Comparison of ENCODE assay signal across 8 mouse cellular contexts in genomic region chr2:165982512-165983389, GRCm38 (mm10). TPM values are rescaled to one million over a fixed set of nuclear protein-coding genes. Genes with fewer than 3 reads are reported as not detected.
DNase-seq lines count a peak whose midpoint lies in the region; ATAC-seq and TF ChIP-seq lines count a peak whose summit lies in the region.

No protein-coding gene starts in this region.

- no peaks in the 10 kb centered on the region for H3K36me3 ChIP-seq in intestine, embryonic 16.5 days (ENCODE audit: control insufficient read depth, insufficient read depth, low read length)
- H3K36me3 ChIP-seq in lung, embryonic 14.5 days (ENCODE audit: insufficient read depth): no peaks in the 10 kb centered on the region
- H3K36me3 ChIP-seq in splenic B cell, adult 2 months (ENCODE audit: control insufficient read depth, insufficient read depth, low read length, poor library complexity, severe bottlenecking): no peaks in the 10 kb centered on the region

- no peak for TF ChIP-seq CTCF in lung, embryonic 14.5 days (IDR thresholded peaks at IDR 0.05; ENCODE audit: low read depth)

- H3K9me3 ChIP-seq in intestine, embryonic 16.5 days (ENCODE audit: control insufficient read depth, low read length): no peaks in the 10 kb centered on the region
- H3K9me3 ChIP-seq in lung, embryonic 14.5 days (ENCODE audit: low read depth, low read length): no peaks in the 10 kb centered on the region; the same call in 1 of the 2 replicates

- H3K9ac ChIP-seq in intestine, embryonic 16.5 days (ENCODE audit: low read depth, low read length): no peak overlapping the region
- no peak overlapping the region for H3K9ac ChIP-seq in lung, embryonic 14.5 days

- H3K4me1 ChIP-seq in intestine, embryonic 16.5 days (ENCODE audit: control insufficient read depth, insufficient read depth, low read length): peaks cover 11% of the 10 kb centered on the region
- H3K4me1 ChIP-seq in lung, embryonic 14.5 days (ENCODE audit: insufficient read depth): no peaks in the 10 kb centered on the region

- 53% methylated on average over 16 of the region's 16 CpGs for WGBS in intestine, embryonic 16.5 days
- WGBS in lung, embryonic 14.5 days: 51% methylated on average over 16 of the region's 16 CpGs

- DNase-seq in B cell, adult 2 months: peak; percentile 97 to 98
- peak; percentile 75 for DNase-seq in MEL-GATA-1-ER (ENCODE audit: extremely low read depth, low read depth)
- DNase-seq in lung, embryonic 14.5 days: peak; percentile 60
- peak; percentile 96 for DNase-seq in splenic B cell, adult 2 months (ENCODE audit: low read depth, low spot score)
- DNase-seq in frontal cortex, adult 2 months (ENCODE audit: extremely low spot score in 1 of 2, low spot score in 1 of 2): no peak
- DNase-seq in Muller cell, postnatal 12 days (ENCODE audit: inconsistent ontology term): no peak

- no peak overlapping the region for H3K4me3 ChIP-seq in intestine, embryonic 16.5 days (ENCODE audit: low read length)
- H3K4me3 ChIP-seq in lung, embryonic 14.5 days (ENCODE audit: low read depth, low read length): no peak overlapping the region

- H3K27ac ChIP-seq in intestine, embryonic 16.5 days (ENCODE audit: low read length): peak overlapping the region; percentile 38; the same call in 1 of the 2 replicates
- no peak overlapping the region for H3K27ac ChIP-seq in lung, embryonic 14.5 days (ENCODE audit: low read depth)

- peak; percentile 79 for ATAC-seq in erythroid progenitor cell, adult 5-6 weeks (replicated peaks; ENCODE audit: low FRiP score, poor library complexity, severe bottlenecking)
- peak; percentile 58 for ATAC-seq in intestine, embryonic 16.5 days
- ATAC-seq in lung, embryonic 14.5 days (ENCODE audit: insufficient read depth): no peak

- H3K27me3 ChIP-seq in intestine, embryonic 16.5 days (replicated peaks; ENCODE audit: control insufficient read depth, insufficient read depth, low read length): no peaks in the 10 kb centered on the region
- H3K27me3 ChIP-seq in lung, embryonic 14.5 days (ENCODE audit: insufficient read depth, low read length): no peaks in the 10 kb centered on the region
- H3K27me3 ChIP-seq in splenic B cell, adult 2 months (ENCODE audit: control insufficient read depth, insufficient read depth, low read length, poor library complexity, severe bottlenecking): no peaks in the 10 kb centered on the region

- 0 out of 2 replicates have a peak overlapping the region, but pooled peaks have one; percentile 5 for H3K4me2 ChIP-seq in intestine, embryonic 16.5 days (ENCODE audit: low read depth, low read length)
- H3K4me2 ChIP-seq in lung, embryonic 14.5 days: no peak overlapping the region

RNA-seq across cellular contexts. Expression of gene Ncoa3, which starts 9.7 kb away (rescaled TPM):
- total RNA-seq in erythroid progenitor cell, adult 5-6 weeks (2015; ENCODE audit: low replicate concordance): 17.6 and 20.5 TPM in 2 replicates
- 3.6 and 3.9 TPM in 2 replicates for total RNA-seq in erythroid progenitor cell, adult 5-6 weeks (2017; ENCODE audit: low replicate concordance)
- 8.7 and 9.5 TPM in 2 replicates for polyA plus RNA-seq in intestine, embryonic 16.5 days (2015; fragmentation: Nextera tagmentation; extraction: Ambion mirVana)
- polyA plus RNA-seq in lung, embryonic 14.5 days (2014; fragmentation: Nextera tagmentation; extraction: Ambion mirVana): 17.4 and 17.7 TPM in 2 replicates
- polyA plus RNA-seq in frontal cortex, adult 2 months (2012; rRNA removed): 33.5 and 34.2 TPM in 2 replicates

Comparison
In these comparisons a context has a peak if more than half of its experiments do, and no peak if none do; other contexts are left out.
1. DNase-seq: peak in B cell, adult 2 months (2 of 2), MEL-GATA-1-ER (single experiment), lung, embryonic 14.5 days (single experiment) and splenic B cell, adult 2 months (single experiment); none in frontal cortex, adult 2 months (0 of 2) and Muller cell, postnatal 12 days (single experiment).